Mouse (Mus musculus): ENCODE measurements around the gene Rfc4. TPM values are rescaled to one million over a fixed set of nuclear protein-coding genes. Genes with fewer than 3 reads are reported as not detected.

The Rfc4 gene
- polyA plus RNA-seq (2012; rRNA removed), result 4.2 and 5.2 TPM in 2 replicates

DNA sequence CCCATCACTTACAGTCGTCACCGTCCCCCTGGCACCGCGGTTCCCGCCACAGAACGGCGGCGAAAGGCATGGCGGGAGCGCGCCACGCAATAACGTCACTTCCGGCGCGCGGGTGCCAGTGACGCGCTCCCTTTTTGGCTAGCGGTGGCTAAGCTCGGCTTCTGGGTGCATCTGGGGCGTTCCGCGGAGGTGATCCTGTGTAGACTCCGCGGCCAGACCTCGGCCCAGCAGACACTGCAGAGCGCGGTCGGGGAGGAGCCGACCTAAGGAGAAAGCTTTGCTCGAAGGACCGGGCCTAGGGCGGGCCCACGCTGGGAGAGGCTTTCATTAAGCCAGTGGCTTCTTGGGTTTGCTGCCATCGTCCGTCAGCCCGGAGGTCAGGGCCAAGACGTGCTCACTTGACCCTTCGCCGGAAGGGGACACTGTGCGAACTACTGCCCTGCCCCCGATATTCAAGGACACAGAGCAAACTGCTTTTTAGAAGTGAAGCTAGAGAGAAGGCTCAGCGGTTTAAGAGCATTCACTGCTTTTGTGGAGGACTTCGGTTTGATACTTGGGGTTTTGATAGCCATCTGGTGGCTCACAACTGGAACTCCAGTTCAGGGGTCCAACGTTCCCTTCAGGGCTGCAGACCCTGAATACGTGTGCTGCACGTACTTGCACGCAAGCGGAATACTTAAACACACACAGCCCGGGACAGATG is at the start of gene Rfc4:
TSS of gene Rfc4 (minus strand) at position 65 of the 703 bp plus-strand sequence.

DNA sequence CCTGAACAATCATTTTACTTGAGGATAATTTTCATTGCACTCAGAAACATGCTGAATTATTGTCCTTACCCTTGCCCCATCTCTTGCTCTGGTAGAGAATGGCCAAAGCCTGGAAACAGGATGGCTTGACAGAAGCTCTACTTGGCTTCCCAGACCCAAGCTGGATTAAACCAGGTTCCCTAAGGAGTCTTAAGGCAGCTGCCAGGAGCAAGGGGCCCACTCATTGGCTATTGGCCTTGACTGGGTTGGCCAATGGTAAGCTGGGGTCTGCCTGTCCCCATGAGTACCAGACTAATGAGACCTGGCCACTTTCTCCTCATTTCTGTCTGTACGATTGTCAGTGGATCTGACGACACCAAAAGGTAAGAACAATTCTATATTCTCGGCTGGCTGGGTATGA is 18.7 kb upstream of the Rfc4 start, which contains the start of gene Adipoq:
TSS of gene Adipoq (plus strand) at position 257 of the 400 bp plus-strand sequence.

GRCm38 (mm10) chr16:23107231-23107942 is 20.1 kb downstream of the Rfc4 start, which contains the start of gene Eif4a2:
TSS of gene Eif4a2 (plus strand) at chr16:23107444.

Other genes starting within 250 kb of the Rfc4 start
- 24,752 and 26,490 TPM in 2 replicates for gene Ahsg, start 236.5 kb downstream of the Rfc4 start, polyA plus RNA-seq (2012; rRNA removed)
- 182 and 210 TPM in 2 replicates for gene Fetub, start 209.4 kb downstream of the Rfc4 start, polyA plus RNA-seq (2012; rRNA removed)
- gene Hrg, start 176.7 kb downstream of the Rfc4 start, polyA plus RNA-seq (2012; rRNA removed), result 45.5 and 57.1 TPM in 2 replicates
- 162 and 177 TPM in 2 replicates for gene Kng2, start 98.3 kb downstream of the Rfc4 start, polyA plus RNA-seq (2012; rRNA removed)
- gene Kng1, start 69.9 kb downstream of the Rfc4 start, polyA plus RNA-seq (2012; rRNA removed), result 1,908 and 2,047 TPM in 2 replicates
- 167 and 177 TPM in 2 replicates for gene Eif4a2, start 20.3 kb downstream of the Rfc4 start, polyA plus RNA-seq (2012; rRNA removed)
- 0.07 TPM in 1 of 2 replicates, not detected in the other for gene Adipoq, start 18.8 kb upstream of the Rfc4 start, polyA plus RNA-seq (2012; rRNA removed)
- gene St6gal1, start 97.0 kb upstream of the Rfc4 start, polyA plus RNA-seq (2012; rRNA removed), result 68.2 and 70.2 TPM in 2 replicates